Mouse (Mus musculus): ENCODE measurements around the gene Foxs1.

Gene Foxs1

GRCm38 (mm10) chr2:152903586-152903985 is 29.4 kb downstream of the Foxs1 start:
- DNase-seq (ENCODE audit: low read depth, low spot score): no peak

GRCm38 (mm10) chr2:152902658-152903057 is 30.4 kb downstream of the Foxs1 start:
- DNase-seq (ENCODE audit: low read depth, low spot score): no peak

GRCm38 (mm10) chr2:152901296-152901695 is 31.7 kb downstream of the Foxs1 start:
- DNase-seq (ENCODE audit: low read depth, low spot score): no peak

GRCm38 (mm10) chr2:152899011-152899410 is 34.0 kb downstream of the Foxs1 start:
- DNase-seq (ENCODE audit: low read depth, low spot score): no peak

- DNase-seq (ENCODE audit: low read depth, low spot score): no peak
These were observed 36.1 kb downstream of the Foxs1 start for GRCm38 (mm10) chr2:152896926-152897325.

GRCm38 (mm10) chr2:152895834-152896233 is 37.2 kb downstream of the Foxs1 start:
- DNase-seq (ENCODE audit: low read depth, low spot score): no peak

- no peak for DNase-seq (ENCODE audit: low read depth, low spot score)
These were observed 44.2 kb downstream of the Foxs1 start for GRCm38 (mm10) chr2:152888774-152889173.

GRCm38 (mm10) chr2:152887230-152887629 is 45.8 kb downstream of the Foxs1 start:
- no peak for DNase-seq (ENCODE audit: low read depth, low spot score)

GRCm38 (mm10) chr2:152884101-152884645 is 48.8 kb downstream of the Foxs1 start:
- DNase-seq (ENCODE audit: low read depth, low spot score): no peak

All from embryo, embryonic 11.5 days (tissue).